Mouse (Mus musculus) heart, embryonic 14.5 days (tissue): ENCODE results near the gene Eif5. TPM values are rescaled to one million over a fixed set of nuclear protein-coding genes. Genes with fewer than 3 reads are reported as not detected.

Source experiments
- ATAC-seq: fragments of 200-750 bp; cut with Nextera tagmentation; 2 replicates; pipeline ENCODE4 v1.8.0; 2017; ENCODE audit warnings: low read depth, moderate TSS enrichment; ENCODE audit not compliant: insufficient number of reproducible peaks, insufficient read depth, low FRiP score
- H3K27ac ChIP-seq, 2 experiments: fragments of 200-500 bp in 1 of 2; fragments of 300-500 bp in 1 of 2; sonication (generic) in 1 of 2; replicated peaks in 1 of 2; 2 replicates each; pipeline ENCODE4 v1.5.1; 2012 to 2014; ENCODE audit warnings: low read depth in 2 of 2, low read length in 2 of 2, control low read depth in 1 of 2, mild to moderate bottlenecking in 1 of 2, mixed read lengths in 1 of 2; ENCODE audit not compliant: control insufficient read depth in 1 of 2, insufficient read depth in 1 of 2
- H3K27me3 ChIP-seq: fragments of 300-500 bp; sonication (generic); 2 replicates; pipeline ENCODE4 v1.6.1; 2014; ENCODE audit warnings: mild to moderate bottlenecking, low read length, control low read depth; ENCODE audit not compliant: control insufficient read depth, insufficient read depth
- H3K36me3 ChIP-seq: fragments of 300-500 bp; sonication (generic); 2 replicates; pipeline ENCODE4 v1.6.1; 2014; ENCODE audit warnings: mild to moderate bottlenecking, control low read depth, low read length, mixed read lengths; ENCODE audit not compliant: control insufficient read depth, insufficient read depth
- H3K4me1 ChIP-seq, 2 experiments: fragments of 200-500 bp in 1 of 2; fragments of 300-500 bp in 1 of 2; sonication (generic) in 1 of 2; 2 replicates each; pipeline ENCODE4 v1.6.1; 2012 to 2014; ENCODE audit warnings: low read length in 2 of 2, control low read depth in 1 of 2, mixed read lengths in 1 of 2; ENCODE audit not compliant: control insufficient read depth in 2 of 2, insufficient read depth in 2 of 2
- H3K4me2 ChIP-seq: fragments of 300-500 bp; sonication (generic); 2 replicates; pipeline ENCODE4 v1.6.1; 2014; ENCODE audit warnings: mild to moderate bottlenecking, low read length
- H3K4me3 ChIP-seq, 2 experiments: fragments of 200-500 bp in 1 of 2; fragments of 300-500 bp in 1 of 2; sonication (generic) in 1 of 2; 2 replicates each; pipeline ENCODE4 v1.5.1; 2012 to 2014; ENCODE audit warnings: low read length in 2 of 2, mild to moderate bottlenecking in 2 of 2, control low read depth in 1 of 2, low read depth in 1 of 2, moderate library complexity in 1 of 2; ENCODE audit not compliant: control insufficient read depth in 1 of 2, insufficient read depth in 1 of 2
- H3K9ac ChIP-seq: fragments of 300-500 bp; sonication (generic); 2 replicates; pipeline ENCODE4 v1.6.1; 2014; ENCODE audit warnings: mild to moderate bottlenecking, low read length
- H3K9me3 ChIP-seq: fragments of 300-500 bp; sonication (generic); 2 replicates; pipeline ENCODE4 v1.6.1; 2016; ENCODE audit warnings: low read length, control low read depth; ENCODE audit not compliant: control insufficient read depth
- WGBS: fragments of 180-500 bp; shearing (Covaris S2); extraction: QIAGEN DNeasy Blood & Tissue Kit; methylation state at CpG from one replicate; pipeline ENCODE4 v1.1.7; 2014; 5-methylcytosine and 5-hydroxymethylcytosine counted together
- polyA plus RNA-seq: library from polyadenylated mRNA; unstranded; fragments of >200 nt; fragmentation: Nextera tagmentation; extraction: Ambion mirVana; gene quantifications from 2 replicates; pipeline ENCODE4 v1.2.1, GENCODE M21; 2014

The Eif5 gene
- polyA plus RNA-seq, 1 experiment from 2014 or later: 364 TPM

GRCm38 (mm10) chr12:111574887-111575838 is 37.3 kb downstream of the Eif5 start:
- Histone ChIP-seq H3K4me3 (peak overlapping the region; percentile 90 to 94), H3K9ac (peak overlapping the region; percentile 97), H3K27me3 (no peaks in the 10 kb centered on the region), H3K27ac (peak overlapping the region; percentile 86 to 91), H3K9me3 (no peaks in the 10 kb centered on the region), H3K4me1 (peaks cover 6 to 21% of the 10 kb centered on the region in 2 experiments; a peak in 3 of 4 replicates), H3K36me3 (no peaks in the 10 kb centered on the region), H3K4me2 (peak overlapping the region; percentile 90)
- peak; percentile 51 for ATAC-seq
- under 1% methylated on average over 53 of the region's 58 CpGs for WGBS

GRCm38 (mm10) chr12:111583058-111583457 is 45.2 kb downstream of the Eif5 start:
- no peak overlapping the region for H3K9ac ChIP-seq
- no peak for ATAC-seq
- H3K4me2 ChIP-seq: no peak overlapping the region
- H3K4me1 ChIP-seq: peaks cover 2 to 13% of the 10 kb centered on the region in 2 experiments; a peak in 2 of 4 replicates
- H3K27me3 ChIP-seq: no peaks in the 10 kb centered on the region
- H3K36me3 ChIP-seq: 0 out of 2 replicates have a peak, but pooled peaks cover 4% of the 10 kb centered on the region
- H3K9me3 ChIP-seq: no peaks in the 10 kb centered on the region
- H3K4me3 ChIP-seq: no peak overlapping the region
- WGBS: 91% methylated on average over 1 of the region's 1 CpGs
- no peak overlapping the region for H3K27ac ChIP-seq

DNA sequence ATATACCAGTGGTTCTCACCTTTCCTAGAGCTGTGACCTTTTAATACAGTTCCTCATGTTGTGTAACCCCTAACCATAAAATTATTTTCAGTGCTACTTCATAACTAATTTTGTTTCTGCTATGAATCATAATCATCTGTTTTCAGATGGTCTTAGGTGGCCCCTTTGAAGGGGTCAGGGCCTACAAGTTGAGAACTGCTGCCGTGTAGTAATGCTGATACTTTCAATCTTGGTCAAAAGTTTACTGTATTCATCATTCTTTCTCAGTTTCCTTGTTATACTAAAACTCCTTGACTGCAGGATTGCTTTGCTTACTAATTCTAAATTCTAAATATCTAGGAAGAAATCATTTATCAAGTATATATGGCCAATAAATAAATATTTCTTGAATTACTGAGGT is 46.6 kb downstream of the Eif5 start:
- H3K4me1 ChIP-seq: peaks cover 2 to 13% of the 10 kb centered on the region in 2 experiments; a peak in 2 of 4 replicates
- H3K27ac ChIP-seq: no peak overlapping the region
- H3K9ac ChIP-seq: no peak overlapping the region
- 0 out of 2 replicates have a peak, but pooled peaks cover 5% of the 10 kb centered on the region for H3K36me3 ChIP-seq
- H3K9me3 ChIP-seq: no peaks in the 10 kb centered on the region
- H3K4me2 ChIP-seq: no peak overlapping the region
- H3K4me3 ChIP-seq: no peak overlapping the region
- H3K27me3 ChIP-seq: no peaks in the 10 kb centered on the region
- 83% methylated on average over 1 of the region's 1 CpGs for WGBS
- no peak for ATAC-seq

- H3K9ac ChIP-seq: no peak overlapping the region
- H3K27me3 ChIP-seq: no peaks in the 10 kb centered on the region
- H3K27ac ChIP-seq: 0 out of 4 replicates have a peak overlapping the region, but pooled peaks of 1 of the 2 experiments have one; percentile 21
- 71% methylated on average over 12 of the region's 12 CpGs for WGBS
- no peaks in the 10 kb centered on the region for H3K9me3 ChIP-seq
- no peak overlapping the region for H3K4me2 ChIP-seq
- ATAC-seq: no peak
- H3K36me3 ChIP-seq: 0 out of 2 replicates have a peak, but pooled peaks cover 5% of the 10 kb centered on the region
- H3K4me3 ChIP-seq: no peak overlapping the region
- H3K4me1 ChIP-seq: peaks cover 2 to 5% of the 10 kb centered on the region in 2 experiments; a peak in 1 of 4 replicates
Observed at GRCm38 (mm10) chr12:111587252-111587651, 49.4 kb downstream of the Eif5 start.

- ATAC-seq: no peak
- Histone ChIP-seq H3K27me3 (no peaks in the 10 kb centered on the region), H3K9me3 (no peaks in the 10 kb centered on the region), H3K9ac (no peak overlapping the region), H3K4me1 (no peaks in the 10 kb centered on the region), H3K27ac (no peak overlapping the region), H3K4me2 (no peak overlapping the region), H3K4me3 (no peak overlapping the region), H3K36me3 (peaks cover 47% of the 10 kb centered on the region)
- WGBS: 71% methylated on average over 14 of the region's 14 CpGs
Observed at GRCm38 (mm10) chr12:111592407-111593021, 54.7 kb downstream of the Eif5 start.

GRCm38 (mm10) chr12:111593775-111594174 is 56.0 kb downstream of the Eif5 start:
- Histone ChIP-seq H3K27ac (no peak overlapping the region), H3K36me3 (peaks cover 53% of the 10 kb centered on the region), H3K9me3 (no peaks in the 10 kb centered on the region), H3K27me3 (no peaks in the 10 kb centered on the region), H3K9ac (no peak overlapping the region), H3K4me1 (no peaks in the 10 kb centered on the region), H3K4me3 (no peak overlapping the region), H3K4me2 (no peak overlapping the region)
- ATAC-seq: no peak
- 83% methylated on average over 2 of the region's 2 CpGs for WGBS
